Mouse (Mus musculus): ENCODE measurements around the gene Klk15. TPM values are rescaled to one million over a fixed set of nuclear protein-coding genes. Genes with fewer than 3 reads are reported as not detected.
"Not testable (repeated sequence)": the region's sequence is repeated elsewhere in the genome, so short reads cannot be mapped to it uniquely, and the experiment has no call there.

Gene Klk15
- polyA plus RNA-seq, 1 experiment from 2014 or later: 0.18 TPM

DNA sequence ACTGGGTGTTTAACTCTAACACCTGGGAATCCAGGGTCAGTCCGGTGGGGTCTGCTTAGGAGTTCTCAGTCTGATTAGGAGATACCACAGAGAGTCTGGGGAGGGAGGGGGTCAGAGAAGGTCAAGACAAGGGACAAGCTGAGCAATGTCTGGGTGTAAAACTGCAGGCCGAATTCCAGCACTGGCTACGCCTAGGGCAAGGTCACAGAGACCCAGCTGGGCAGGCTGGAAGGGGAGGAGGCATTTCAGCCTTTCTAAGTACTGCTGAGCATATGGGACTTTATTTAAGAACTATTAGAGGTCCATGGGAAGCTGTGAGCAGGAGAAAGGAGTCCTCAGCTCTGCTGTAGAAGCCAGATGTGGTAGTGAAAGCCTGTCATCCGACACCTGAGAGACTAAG, 1.2 kb upstream of the Klk15 start:
- WGBS: 60% methylated on average over 4 of the region's 4 CpGs
- Histone ChIP-seq H3K27me3 (ENCODE audit: low read depth, poor library complexity, severe bottlenecking) (no peaks in the 10 kb centered on the region), H3K27ac (no peak overlapping the region), H3K4me3 (no peak overlapping the region), H3K9me3 (replicated peaks) (no peaks in the 10 kb centered on the region), H3K4me1 (peaks cover 6% of the 10 kb centered on the region; the same call in 1 of the 2 replicates), H3K36me3 (no peaks in the 10 kb centered on the region)
- DNase-seq (ENCODE audit: low spot score): no peak

DNA sequence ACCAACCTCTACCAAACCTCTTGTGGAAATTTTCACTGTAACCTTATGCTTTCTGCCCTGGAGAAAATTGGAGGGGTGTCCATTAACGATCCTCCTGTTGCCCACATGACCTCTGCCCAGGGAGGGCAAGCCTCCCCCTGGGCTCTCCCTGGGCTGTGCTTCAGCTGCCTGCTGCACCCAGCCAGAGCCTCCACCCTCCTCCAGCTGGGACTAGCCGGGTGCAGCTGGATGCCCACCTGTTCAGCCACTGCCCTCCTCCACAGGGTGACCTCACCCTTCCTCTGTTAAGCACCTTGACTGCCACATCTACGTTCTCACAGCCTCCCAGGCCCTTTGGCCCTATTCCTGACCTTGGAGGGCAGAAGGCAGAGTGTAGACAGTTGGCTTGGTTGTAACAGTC, 1.2 kb downstream of the Klk15 start:
- WGBS: 73% methylated on average over 3 of the region's 3 CpGs

DNA sequence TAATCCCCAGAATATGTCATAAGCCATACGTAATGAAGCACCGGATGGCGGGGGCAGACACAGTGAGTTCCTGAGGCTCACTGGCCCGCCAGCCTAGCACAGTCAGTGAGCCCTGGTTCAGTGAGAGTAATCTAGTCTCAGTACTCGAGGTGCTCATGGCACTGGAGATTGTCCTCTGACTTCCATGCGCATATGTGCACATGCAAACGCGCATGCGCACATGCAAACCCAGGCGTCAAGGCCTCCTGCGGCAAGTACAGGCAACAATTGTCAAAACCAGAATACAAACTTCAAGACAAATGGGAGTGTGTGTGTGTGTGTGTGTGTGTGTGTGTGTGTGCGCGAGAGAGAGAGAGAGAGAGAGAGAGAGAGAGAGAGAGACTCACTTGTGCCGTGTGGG, 3.0 kb downstream of the Klk15 start:
- no peaks in the 10 kb centered on the region for H3K27me3 ChIP-seq (ENCODE audit: low read depth, poor library complexity, severe bottlenecking)
- 89% methylated on average over 14 of the region's 14 CpGs for WGBS
- no peak overlapping the region for H3K4me3 ChIP-seq

More for the DNA sequence above, 1.2 kb downstream of the Klk15 start:
- no peak for DNase-seq (ENCODE audit: low spot score)
- Histone ChIP-seq H3K36me3 (no peaks in the 10 kb centered on the region), H3K27ac (no peak overlapping the region), H3K27me3 (ENCODE audit: low read depth, poor library complexity, severe bottlenecking) (no peaks in the 10 kb centered on the region), H3K9me3 (replicated peaks) (no peaks in the 10 kb centered on the region), H3K4me3 (no peak overlapping the region), H3K4me1 (peaks cover 6% of the 10 kb centered on the region; the same call in 1 of the 2 replicates)

DNA sequence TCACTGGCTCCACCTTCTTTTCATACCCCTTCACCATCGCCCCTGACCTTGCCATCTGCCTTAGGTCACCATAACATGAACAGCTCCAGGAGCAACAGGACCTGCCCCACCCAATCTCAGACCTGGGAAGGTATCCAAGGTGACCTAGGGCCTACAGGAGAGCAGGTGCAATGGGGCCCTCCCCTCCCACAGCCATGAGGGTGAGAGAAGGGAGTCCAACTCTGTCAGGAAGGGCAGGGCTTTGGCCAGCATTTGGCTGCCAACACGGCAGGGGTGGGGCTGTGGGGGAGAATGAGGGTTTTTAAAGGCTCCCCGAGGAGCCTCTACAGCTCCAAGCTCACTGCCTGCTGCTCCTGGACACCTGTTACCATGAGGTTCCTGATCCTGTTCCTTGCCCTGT, 8.8 kb downstream of the Klk15 start:
- not testable (repeated sequence) for H3K36me3 ChIP-seq; H3K27me3 ChIP-seq (ENCODE audit: low read depth, poor library complexity, severe bottlenecking); DNase-seq (ENCODE audit: low spot score); H3K27ac ChIP-seq; H3K4me1 ChIP-seq; H3K4me3 ChIP-seq; H3K9me3 ChIP-seq (replicated peaks)
- 76% methylated on average over 3 of the region's 3 CpGs for WGBS

More for the DNA sequence above, 3.0 kb downstream of the Klk15 start:
- no peaks in the 10 kb centered on the region for H3K9me3 ChIP-seq (replicated peaks)
- H3K4me1 ChIP-seq: peaks cover 6% of the 10 kb centered on the region; the same call in 1 of the 2 replicates
- no peak for DNase-seq (ENCODE audit: low spot score)
- no peak overlapping the region for H3K27ac ChIP-seq
- H3K36me3 ChIP-seq: no peaks in the 10 kb centered on the region

DNA sequence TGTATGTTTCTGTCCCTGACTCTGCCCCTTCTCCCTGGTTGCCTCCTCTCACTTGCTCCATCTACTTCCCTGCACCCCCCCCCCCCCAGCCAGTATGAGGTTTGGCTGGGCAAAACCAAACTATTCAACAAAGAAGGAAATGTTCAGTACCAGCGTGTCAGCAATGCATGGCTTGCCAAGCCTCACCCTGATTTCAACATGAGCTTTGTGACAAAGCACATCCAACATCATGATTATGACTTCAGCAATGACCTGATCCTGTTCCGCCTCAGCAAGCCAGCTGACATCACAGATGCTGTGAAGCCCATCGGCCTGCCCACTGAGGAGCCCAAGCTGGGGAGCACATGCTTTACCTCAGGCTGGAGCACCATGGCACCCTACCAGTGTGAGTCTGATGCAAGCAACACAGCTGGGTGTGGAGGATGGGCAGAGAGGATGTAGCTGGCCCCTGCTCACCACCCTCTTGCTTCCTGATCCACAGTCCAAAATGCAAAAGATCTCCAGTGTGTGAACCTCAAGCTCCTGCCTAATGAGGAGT, 11.3 kb downstream of the Klk15 start:
- no peak overlapping the region for H3K4me3 ChIP-seq
- no peak for DNase-seq (ENCODE audit: low spot score)
- WGBS: 89% methylated on average over 3 of the region's 3 CpGs

DNA sequence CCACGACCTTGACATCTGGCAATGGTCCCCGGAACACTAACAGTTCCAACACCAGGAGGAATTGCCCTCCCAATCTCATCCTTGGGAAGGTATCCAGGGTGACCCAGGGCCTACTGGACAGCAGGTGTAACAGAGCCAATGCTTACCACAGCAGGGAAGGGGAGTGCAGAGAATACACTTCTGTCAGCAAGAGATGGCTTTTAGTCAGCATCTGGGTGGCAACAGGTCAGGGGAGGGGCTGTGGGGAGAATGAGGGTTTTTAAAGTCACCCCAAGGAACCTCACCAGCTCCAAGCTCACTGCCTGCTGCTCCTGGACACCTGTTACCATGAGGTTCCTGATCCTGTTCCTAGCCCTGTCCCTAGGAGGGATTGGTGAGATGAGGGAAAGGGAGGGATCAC, 16.8 kb downstream of the Klk15 start, which contains the start of gene Klk1b8:
Gene Klk1b8, plus strand, starts transcription at position 301 of the 400 bp plus-strand sequence.
- no peak for DNase-seq (ENCODE audit: low spot score)
- Histone ChIP-seq H3K4me3 (no peak within 1 kb of the TSS), H3K36me3 (no peaks in the 10 kb centered on the region), H3K4me1 (no peaks in the 10 kb centered on the region), H3K9me3 (replicated peaks) (no peaks in the 10 kb centered on the region), H3K27ac (no peak within 1 kb of the TSS), H3K27me3 (ENCODE audit: low read depth, poor library complexity, severe bottlenecking) (no peaks in the 10 kb centered on the region)
- 81% methylated on average over 2 of the region's 2 CpGs for WGBS

More for the DNA sequence above, 11.3 kb downstream of the Klk15 start:
- H3K36me3 ChIP-seq: no peaks in the 10 kb centered on the region
- no peaks in the 10 kb centered on the region for H3K4me1 ChIP-seq
- H3K27me3 ChIP-seq (ENCODE audit: low read depth, poor library complexity, severe bottlenecking): no peaks in the 10 kb centered on the region
- no peaks in the 10 kb centered on the region for H3K9me3 ChIP-seq (replicated peaks)
- no peak overlapping the region for H3K27ac ChIP-seq

DNA sequence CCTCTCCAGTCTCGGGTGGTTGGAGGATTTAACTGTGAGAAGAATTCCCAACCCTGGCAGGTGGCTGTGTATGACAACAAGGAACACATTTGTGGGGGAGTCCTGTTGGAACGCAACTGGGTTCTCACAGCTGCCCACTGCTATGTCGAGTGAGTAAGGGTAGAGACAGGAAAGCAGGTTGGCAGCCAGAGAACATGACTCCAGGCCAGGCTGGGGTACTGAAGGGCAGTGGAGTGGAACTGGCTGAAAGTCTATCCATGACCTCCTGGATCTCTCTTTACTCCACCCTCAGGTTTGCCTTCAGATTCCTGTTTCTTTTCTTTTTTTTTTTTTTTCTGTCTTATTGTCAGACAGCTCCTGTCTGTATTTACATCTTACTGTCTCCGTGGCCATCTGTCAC, 19.2 kb downstream of the Klk15 start:
- DNase-seq (ENCODE audit: low spot score): no peak
- Histone ChIP-seq H3K36me3 (no peaks in the 10 kb centered on the region), H3K27me3 (ENCODE audit: low read depth, poor library complexity, severe bottlenecking) (no peaks in the 10 kb centered on the region), H3K9me3 (replicated peaks) (no peaks in the 10 kb centered on the region), H3K4me3 (no peak overlapping the region), H3K27ac (no peak overlapping the region), H3K4me1 (no peaks in the 10 kb centered on the region)
- WGBS: 69% methylated on average over 4 of the region's 4 CpGs

DNA sequence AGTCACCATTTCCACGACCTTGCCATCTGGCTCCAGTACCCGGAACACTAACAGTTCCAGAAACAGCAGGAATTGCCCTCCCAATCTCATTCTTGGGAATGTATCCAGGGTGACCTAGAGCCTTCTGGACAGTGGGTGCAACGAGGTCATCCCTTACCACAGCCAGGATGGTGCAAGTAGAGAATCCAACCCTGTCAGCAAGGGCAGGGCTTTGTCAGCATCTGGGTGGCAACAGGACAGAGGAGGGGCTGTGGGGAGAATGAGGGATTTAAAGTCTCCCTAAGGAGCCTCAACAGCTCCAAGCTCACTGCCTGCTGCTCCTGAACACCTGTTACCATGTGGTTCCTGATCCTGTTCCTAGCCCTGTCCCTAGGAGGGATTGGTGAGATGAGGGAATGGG, 32.9 kb downstream of the Klk15 start, which contains the start of gene Klk1b1:
Gene Klk1b1, plus strand, starts transcription at position 301 of the 400 bp plus-strand sequence.
- no peak for DNase-seq (ENCODE audit: low spot score)
- Histone ChIP-seq H3K36me3 (no peaks in the 10 kb centered on the region), H3K9me3 (replicated peaks) (no peaks in the 10 kb centered on the region), H3K27ac (no peak within 1 kb of the TSS), H3K4me1 (no peaks in the 10 kb centered on the region), H3K27me3 (ENCODE audit: low read depth, poor library complexity, severe bottlenecking) (no peaks in the 10 kb centered on the region), H3K4me3 (no peak within 1 kb of the TSS)
- WGBS: 81% methylated on average over 3 of the region's 3 CpGs

DNA sequence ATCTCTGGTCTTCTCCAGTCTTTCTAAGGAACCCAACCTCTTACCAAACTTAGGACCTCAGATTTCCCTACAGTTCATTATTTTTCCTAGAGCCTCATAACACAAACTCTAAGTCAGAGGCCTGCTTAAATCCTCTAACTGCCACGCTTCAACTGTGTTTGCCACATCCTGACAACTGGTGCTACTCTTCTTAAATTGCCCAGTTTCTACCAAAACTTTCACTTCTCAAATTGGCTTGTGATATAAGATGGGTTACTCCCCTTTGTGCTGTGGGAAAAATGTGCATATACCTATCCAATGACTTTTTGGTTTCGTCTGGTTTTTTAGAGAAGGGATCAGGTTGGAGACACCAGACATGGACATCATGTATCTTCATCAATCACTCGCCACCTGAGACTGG, 33.5 kb downstream of the Klk15 start:
- no peak for DNase-seq (ENCODE audit: low spot score)

DNA sequence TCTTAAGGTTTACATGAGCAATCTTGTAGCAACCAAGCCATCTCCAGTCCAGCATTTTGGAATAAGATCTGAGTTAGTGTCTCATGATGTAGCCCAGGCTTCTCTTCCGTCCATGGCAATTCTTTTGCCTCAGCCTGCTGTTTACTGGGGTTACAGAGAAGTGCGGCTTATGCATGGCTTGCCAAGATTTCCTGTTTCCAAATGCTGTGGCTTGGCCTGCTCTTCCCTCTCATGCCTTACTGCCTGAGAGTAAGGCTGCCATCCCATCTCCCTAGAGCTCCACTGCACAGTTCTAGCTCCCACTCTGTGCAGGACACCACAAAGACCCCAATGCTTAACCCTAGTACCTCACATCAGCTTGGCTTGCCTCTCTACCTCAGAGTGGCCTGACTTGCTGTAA, 34.1 kb downstream of the Klk15 start:
- no peak overlapping the region for H3K27ac ChIP-seq
- H3K9me3 ChIP-seq (replicated peaks): no peaks in the 10 kb centered on the region
- no peak for DNase-seq (ENCODE audit: low spot score)
- WGBS: 89% methylated on average over 2 of the region's 2 CpGs
- no peaks in the 10 kb centered on the region for H3K4me1 ChIP-seq
- H3K27me3 ChIP-seq (ENCODE audit: low read depth, poor library complexity, severe bottlenecking): no peaks in the 10 kb centered on the region
- H3K36me3 ChIP-seq: no peaks in the 10 kb centered on the region
- H3K4me3 ChIP-seq: no peak overlapping the region

More for the DNA sequence above, 33.5 kb downstream of the Klk15 start:
- H3K9me3 ChIP-seq (replicated peaks): no peaks in the 10 kb centered on the region
- WGBS: 82% methylated on average over 3 of the region's 3 CpGs
- H3K4me3 ChIP-seq: no peak overlapping the region
- no peak overlapping the region for H3K27ac ChIP-seq
- H3K36me3 ChIP-seq: no peaks in the 10 kb centered on the region
- no peaks in the 10 kb centered on the region for H3K4me1 ChIP-seq
- H3K27me3 ChIP-seq (ENCODE audit: low read depth, poor library complexity, severe bottlenecking): no peaks in the 10 kb centered on the region

DNA sequence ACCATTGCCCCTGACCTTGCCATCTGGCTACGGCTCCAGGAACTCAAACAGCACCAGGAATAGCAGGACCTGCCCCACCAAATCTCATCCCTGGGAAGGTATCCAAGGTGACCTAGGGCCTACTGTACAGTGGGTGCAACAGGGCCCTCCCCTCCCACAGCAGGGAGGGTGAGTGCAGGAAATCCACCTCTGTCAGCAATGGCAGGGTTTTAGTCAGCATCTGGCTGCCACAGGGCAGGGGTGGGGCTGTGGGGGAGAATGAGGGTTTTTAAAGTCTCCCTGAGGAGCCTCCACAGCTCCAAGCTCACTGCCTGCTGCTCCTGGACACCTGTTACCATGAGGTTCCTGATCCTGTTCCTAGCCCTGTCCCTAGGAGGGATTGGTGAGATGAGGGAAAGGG, 42.2 kb downstream of the Klk15 start, which contains the start of gene Klk1b9:
Gene Klk1b9, plus strand, starts transcription at position 301 of the 400 bp plus-strand sequence.
- WGBS: 85% methylated on average over 1 of the region's 1 CpGs
- not testable (repeated sequence) for H3K27me3 ChIP-seq (ENCODE audit: low read depth, poor library complexity, severe bottlenecking); H3K9me3 ChIP-seq (replicated peaks); H3K36me3 ChIP-seq; H3K27ac ChIP-seq; H3K4me1 ChIP-seq; H3K4me3 ChIP-seq; DNase-seq (ENCODE audit: low spot score)

DNA sequence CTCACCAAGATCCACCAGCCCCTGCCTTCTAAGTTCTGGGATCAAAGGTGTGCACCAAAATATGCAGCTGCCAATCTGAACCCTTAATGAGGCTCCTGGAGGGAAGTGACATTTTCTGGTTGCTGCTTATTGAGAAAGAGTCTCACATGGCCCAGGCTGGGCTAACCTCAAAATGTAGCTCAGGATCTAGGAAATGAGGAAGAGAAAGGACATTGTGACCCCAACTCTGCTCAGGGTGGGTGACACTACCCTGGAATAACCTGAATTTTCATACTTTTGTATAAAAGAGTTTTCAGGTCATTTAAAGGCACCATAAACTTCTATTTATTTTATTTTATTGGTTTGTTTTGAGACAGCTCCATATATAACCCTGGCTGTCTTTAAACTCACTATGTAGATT, 52.1 kb downstream of the Klk15 start:
- H3K36me3 ChIP-seq: no peaks in the 10 kb centered on the region
- H3K9me3 ChIP-seq (replicated peaks): no peaks in the 10 kb centered on the region
- H3K4me3 ChIP-seq: no peak overlapping the region
- no peak for DNase-seq (ENCODE audit: low spot score)
- H3K27me3 ChIP-seq (ENCODE audit: low read depth, poor library complexity, severe bottlenecking): no peaks in the 10 kb centered on the region
- no peak overlapping the region for H3K27ac ChIP-seq
- no peaks in the 10 kb centered on the region for H3K4me1 ChIP-seq

Measured in limb, embryonic 10.5 days (tissue).